Mouse (Mus musculus) olfactory bulb, adult 2 months (tissue): ENCODE data around the gene Ctsh. TPM values are rescaled to one million over a fixed set of nuclear protein-coding genes. Genes with fewer than 3 reads are reported as not detected.
"Not testable (repeated sequence)": the region's sequence is repeated elsewhere in the genome, so short reads cannot be mapped to it uniquely, and the experiment has no call there.

Experiments
- H3K27ac ChIP-seq: fragments of 200-500 bp; 2 replicates; pipeline ENCODE4 v1.5.1; 2012; ENCODE audit warnings: low read depth, low read length; ENCODE audit not compliant: insufficient read depth
- H3K4me1 ChIP-seq: fragments of 200-500 bp; 2 replicates; pipeline ENCODE4 v1.6.1; 2012; ENCODE audit warnings: low read length; ENCODE audit not compliant: control insufficient read depth, insufficient read depth
- H3K4me3 ChIP-seq: fragments of 200-500 bp; 2 replicates; pipeline ENCODE4 v1.5.1; 2012; ENCODE audit warnings: mild to moderate bottlenecking, low read depth, low read length, moderate library complexity; ENCODE audit not compliant: insufficient read depth
- CTCF ChIP-seq: fragments of 200-500 bp; IDR thresholded peaks from 2 replicates; pipeline ENCODE4 v1.5.1; 2012; ENCODE audit warnings: low read depth, mild to moderate bottlenecking, low read length, moderate library complexity; ENCODE audit not compliant: insufficient read depth
- POLR2A ChIP-seq: fragments of 200-500 bp; IDR thresholded peaks from 2 replicates; pipeline ENCODE4 v1.6.1; 2012; ENCODE audit warnings: mild to moderate bottlenecking, low read depth, low read length, moderate library complexity; ENCODE audit not compliant: insufficient read depth
- WGBS: fragments of 180-500 bp; shearing (Covaris S2); methylation state at CpG from one replicate; pipeline ENCODE4 v1.1.7; 2018; 5-methylcytosine and 5-hydroxymethylcytosine counted together
- polyA plus RNA-seq: library from polyadenylated mRNA; stranded (reverse); fragments of >200 nt; gene quantifications from 2 replicates; pipeline ENCODE4 v1.2.4, GENCODE M21; 2012; ENCODE audit warnings: low replicate concordance; ENCODE audit not compliant: missing spikeins, insufficient read depth, insufficient read length

Gene Ctsh
- polyA plus RNA-seq, 1 experiment, result not detected

GRCm38 (mm10) chr9:90070174-90070573 is 16.2 kb downstream of the Ctsh start:
- Histone ChIP-seq H3K4me3 (no peak overlapping the region), H3K27ac (no peak overlapping the region), H3K4me1 (no peaks in the 10 kb centered on the region)
- TF ChIP-seq CTCF (no peak), POLR2A (no peak)
- WGBS, result 67% methylated on average over 7 of the region's 7 CpGs

GRCm38 (mm10) chr9:90075336-90075735 is 21.4 kb downstream of the Ctsh start:
- H3K4me3 ChIP-seq, result no peak overlapping the region
- no peak for TF ChIP-seq POLR2A
- H3K27ac ChIP-seq, result no peak overlapping the region
- WGBS, result 83% methylated on average over 4 of the region's 4 CpGs
- H3K4me1 ChIP-seq, result no peaks in the 10 kb centered on the region

DNA sequence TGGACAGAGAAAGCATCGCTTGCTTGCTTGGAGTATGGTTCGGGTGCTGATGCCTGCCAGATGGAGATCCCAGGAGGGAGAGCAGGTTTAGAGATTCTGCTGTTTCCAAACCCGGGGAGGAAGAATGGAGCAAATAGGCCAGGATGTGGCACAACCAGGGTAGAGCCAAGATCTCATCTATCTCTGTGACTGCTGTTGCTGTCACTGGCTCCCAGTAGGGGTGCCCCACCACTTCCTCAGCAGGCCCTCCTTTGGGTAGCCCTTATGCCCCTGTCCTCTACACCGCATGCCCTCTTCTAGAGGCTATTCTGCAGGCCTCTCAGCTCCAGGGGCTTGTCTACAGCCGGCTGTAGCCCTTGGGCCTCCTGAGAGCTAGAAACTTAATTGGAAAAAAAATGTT is 22.2 kb downstream of the Ctsh start:
- TF ChIP-seq CTCF (no peak), POLR2A (no peak)
- Histone ChIP-seq H3K4me3 (no peak overlapping the region), H3K4me1 (no peaks in the 10 kb centered on the region), H3K27ac (no peak overlapping the region)
- 92% methylated on average over 5 of the region's 5 CpGs for WGBS

- 68% methylated on average over 8 of the region's 8 CpGs for whole genome bisulfite sequencing
- Histone ChIP-seq H3K4me3 (no peak overlapping the region), H3K4me1 (no peaks in the 10 kb centered on the region), H3K27ac (no peak overlapping the region)
- TF ChIP-seq POLR2A (no peak), CTCF (no peak)
Observed at GRCm38 (mm10) chr9:90076849-90077461, 23.0 kb downstream of the Ctsh start.

- H3K27ac ChIP-seq, H3K4me3 ChIP-seq, H3K4me1 ChIP-seq: not testable (repeated sequence)
- 95% methylated on average over 6 of the region's 6 CpGs for WGBS
Observed at GRCm38 (mm10) chr9:90081961-90082360, 28.0 kb downstream of the Ctsh start.

GRCm38 (mm10) chr9:90082992-90083391 is 29.0 kb downstream of the Ctsh start:
- H3K4me3 ChIP-seq, result no peak overlapping the region

GRCm38 (mm10) chr9:90084152-90084551 is 30.2 kb downstream of the Ctsh start:
- Histone ChIP-seq H3K4me1 (no peaks in the 10 kb centered on the region), H3K27ac (no peak overlapping the region), H3K4me3 (no peak overlapping the region)
- WGBS, result 90% methylated on average over 3 of the region's 3 CpGs
- no peak for TF ChIP-seq POLR2A
- TF ChIP-seq CTCF, result no peak

More at GRCm38 (mm10) chr9:90082992-90083391, 29.0 kb downstream of the Ctsh start:
- Histone ChIP-seq H3K27ac (no peak overlapping the region), H3K4me1 (no peaks in the 10 kb centered on the region)
- TF ChIP-seq POLR2A (no peak), CTCF (no peak)
- 97% methylated on average over 1 of the region's 1 CpGs for WGBS

DNA sequence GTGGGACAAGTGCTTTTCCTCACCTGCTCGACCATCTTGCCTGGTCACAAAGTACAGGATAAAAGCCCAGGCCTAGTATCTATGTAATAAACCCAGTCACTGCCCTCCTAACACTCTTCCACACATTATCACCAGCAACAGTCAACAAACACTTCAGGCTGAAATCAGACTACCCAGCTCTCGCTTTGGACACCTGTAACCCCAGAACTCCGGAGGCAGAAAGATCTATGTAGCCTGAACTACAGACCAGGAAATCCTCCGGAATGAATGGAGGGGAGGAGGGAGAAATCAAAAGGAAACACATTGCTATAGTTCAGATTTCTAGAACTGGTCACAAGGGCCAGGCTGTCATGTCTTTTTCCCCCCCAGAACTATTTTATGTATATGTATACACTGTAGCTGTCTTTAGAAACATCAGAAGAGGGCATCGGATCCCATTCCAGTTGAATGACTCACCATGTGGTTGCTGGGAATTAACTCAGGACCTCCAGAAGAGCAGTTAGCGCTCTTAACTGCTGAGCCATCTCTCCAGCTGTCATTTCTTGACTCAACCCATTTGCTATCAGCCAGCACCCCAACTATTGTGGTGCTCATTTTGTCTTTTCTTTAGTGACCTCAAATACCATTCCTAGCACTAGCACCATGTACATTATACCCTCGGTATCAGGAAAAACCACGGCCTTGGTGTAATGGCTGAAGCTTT is 31.0 kb downstream of the Ctsh start:
- no peak for TF ChIP-seq CTCF
- TF ChIP-seq POLR2A, result no peak
- 85% methylated on average over 8 of the region's 8 CpGs for whole genome bisulfite sequencing

DNA sequence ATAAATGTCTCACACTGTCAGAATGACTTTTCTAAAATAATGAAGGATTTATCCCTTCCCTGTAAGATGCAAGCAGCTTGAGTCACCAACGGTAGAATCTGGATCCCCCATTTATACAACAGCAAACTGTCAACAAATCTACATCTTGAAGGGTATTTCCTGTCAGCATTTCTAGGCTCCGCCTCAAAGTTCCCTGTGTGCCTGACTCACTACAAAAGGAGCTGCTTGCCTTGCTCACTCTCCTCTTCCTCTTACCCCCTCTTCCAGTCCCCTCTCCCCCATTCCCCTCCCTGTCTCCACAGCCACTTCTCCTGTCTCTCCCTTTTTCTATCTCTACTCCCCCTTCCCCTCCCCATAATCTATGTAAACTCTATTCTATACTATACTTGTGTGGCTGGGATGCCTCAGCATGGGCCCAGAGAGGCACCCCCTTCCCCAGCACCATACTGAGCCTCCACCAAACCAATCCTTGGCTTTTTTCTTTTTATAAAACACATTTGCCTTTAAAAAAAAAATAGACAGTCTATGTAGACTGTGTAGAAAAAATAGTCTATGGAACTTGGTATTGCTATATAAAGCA is 34.0 kb downstream of the Ctsh start:
- Histone ChIP-seq H3K4me1 (no peaks in the 10 kb centered on the region), H3K4me3 (no peak overlapping the region), H3K27ac (no peak overlapping the region)
- WGBS, result 90% methylated on average over 2 of the region's 2 CpGs
- TF ChIP-seq POLR2A, result no peak
- no peak for TF ChIP-seq CTCF

More for the DNA sequence above, 31.0 kb downstream of the Ctsh start:
- Histone ChIP-seq H3K27ac (no peak overlapping the region), H3K4me1 (no peaks in the 10 kb centered on the region), H3K4me3 (no peak overlapping the region)
